Mouse (Mus musculus): ENCODE data around the gene Adh6a.

DNA sequence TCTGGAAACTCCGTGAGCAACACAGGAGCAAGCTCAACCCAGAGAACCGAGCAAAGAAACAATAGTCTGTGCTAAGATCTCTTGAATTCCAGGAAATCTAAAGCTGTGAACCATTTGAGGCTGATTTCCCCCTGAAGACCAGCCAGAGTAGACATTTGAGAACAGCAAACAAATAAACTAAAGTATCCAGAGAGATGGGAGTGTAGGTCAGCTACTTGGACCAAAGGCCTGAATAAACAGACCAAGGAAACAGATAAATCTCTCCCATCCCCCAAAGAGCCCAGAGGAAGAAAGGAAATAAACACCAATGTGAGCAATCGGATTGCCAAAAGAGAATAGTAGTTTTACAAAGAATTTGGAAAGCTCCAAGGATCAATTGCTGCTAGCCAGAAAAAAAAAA, 34.0 kb downstream of the Adh6a start:
- TF ChIP-seq CTCF (IDR thresholded peaks at IDR 0.05; ENCODE audit: low read depth), result no peak
- no peak for TF ChIP-seq EP300 (IDR thresholded peaks at IDR 0.05; ENCODE audit: low read depth)
